ENCODE assay signal across 7 mouse cellular contexts in the genomic region with DNA sequence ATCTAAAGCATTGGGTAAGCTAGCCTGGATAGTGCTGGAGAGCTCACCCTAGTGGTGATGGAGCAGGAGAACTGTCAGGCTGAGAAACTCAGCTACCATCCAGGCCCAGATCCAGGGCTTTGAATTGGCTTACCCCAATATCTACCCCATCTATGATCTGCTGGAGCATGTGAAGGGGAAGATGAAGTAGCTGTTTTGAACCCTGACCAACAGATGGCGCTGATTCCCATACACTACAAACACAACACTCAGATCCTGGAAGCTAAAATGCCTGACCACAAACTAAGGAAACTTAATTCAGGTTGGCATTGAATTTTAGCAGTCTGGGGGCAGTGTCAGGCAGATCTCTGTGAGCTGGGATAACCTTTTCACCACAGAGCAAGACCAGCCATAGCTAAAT. TPM values are rescaled to one million over a fixed set of nuclear protein-coding genes. Genes with fewer than 3 reads are reported as not detected.
DNase-seq lines count a peak whose midpoint lies in the region; ATAC-seq and TF ChIP-seq lines count a peak whose summit lies in the region.

No protein-coding gene starts in this region.

- 17% methylated on average over 1 of the region's 1 CpGs for WGBS in hindbrain, postnatal 0 days
- 18% methylated on average over 1 of the region's 1 CpGs for WGBS in hindbrain, embryonic 12.5 days
- 10% methylated on average over 1 of the region's 1 CpGs for WGBS in lung, adult 2 months

- TF ChIP-seq POLR2A in lung, adult 2 months (IDR thresholded peaks at IDR 0.05; ENCODE audit: borderline replicate concordance, extremely low read depth, low read depth, low read length) = no peak

- no peaks in the 10 kb centered on the region for H3K36me3 ChIP-seq in hindbrain, postnatal 0 days (ENCODE audit: insufficient read depth, low read length)
- H3K36me3 ChIP-seq in hindbrain, embryonic 12.5 days = no peaks in the 10 kb centered on the region

- H3K4me2 ChIP-seq in hindbrain, postnatal 0 days (ENCODE audit: low read depth, low read length) = no peak overlapping the region
- no peak overlapping the region for H3K4me2 ChIP-seq in hindbrain, embryonic 12.5 days (replicated peaks)

- no peak overlapping the region for H3K4me3 ChIP-seq in hindbrain, postnatal 0 days (ENCODE audit: low read length)
- H3K4me3 ChIP-seq in hindbrain, embryonic 12.5 days = no peak overlapping the region
- H3K4me3 ChIP-seq in lung, adult 2 months (replicated peaks; ENCODE audit: extremely low read depth, low read depth, low read length) = no peak overlapping the region

- H3K9me3 ChIP-seq in hindbrain, postnatal 0 days (ENCODE audit: low read length) = no peaks in the 10 kb centered on the region
- no peaks in the 10 kb centered on the region; the same call in 1 of the 2 replicates for H3K9me3 ChIP-seq in hindbrain, embryonic 12.5 days (replicated peaks)

- TF ChIP-seq CTCF in hindbrain, postnatal 0 days (IDR thresholded peaks at IDR 0.05; ENCODE audit: low read depth) = peak; percentile 51
- 0 out of 2 replicates have a peak, but pooled peaks have one; percentile 1 for TF ChIP-seq CTCF in lung, adult 2 months (IDR thresholded peaks at IDR 0.05; ENCODE audit: insufficient read depth, low read length)

- DNase-seq in hindbrain, postnatal 0 days (ENCODE audit: low spot score) = peak; percentile 15
- DNase-seq in CD4-positive, CD25-positive, alpha-beta regulatory T cell, adult 2 months (ENCODE audit: low read depth, low spot score) = peak; percentile 80
- DNase-seq in MEL-GATA-1-ER (ENCODE audit: extremely low read depth, low read depth) = peak; percentile 53
- DNase-seq in lung, adult 2 months = peak; percentile 32
- DNase-seq in thymus, postnatal 4 days = peak; percentile 74

- H3K4me1 ChIP-seq in hindbrain, postnatal 0 days (ENCODE audit: insufficient read depth, low read length) = no peaks in the 10 kb centered on the region
- no peaks in the 10 kb centered on the region for H3K4me1 ChIP-seq in hindbrain, embryonic 12.5 days
- H3K4me1 ChIP-seq in lung, adult 2 months (ENCODE audit: control insufficient read depth, insufficient read depth, low read length) = no peaks in the 10 kb centered on the region

- H3K27ac ChIP-seq in hindbrain, postnatal 0 days = no peak overlapping the region
- no peak overlapping the region for H3K27ac ChIP-seq in hindbrain, embryonic 12.5 days

- H3K27me3 ChIP-seq in hindbrain, postnatal 0 days (ENCODE audit: insufficient read depth, low read length) = no peaks in the 10 kb centered on the region
- H3K27me3 ChIP-seq in hindbrain, embryonic 12.5 days = no peaks in the 10 kb centered on the region

- H3K9ac ChIP-seq in hindbrain, postnatal 0 days (replicated peaks; ENCODE audit: low read length) = no peak overlapping the region
- no peak overlapping the region for H3K9ac ChIP-seq in hindbrain, embryonic 12.5 days

- no peak for ATAC-seq in hindbrain, postnatal 0 days
- no peak for ATAC-seq in hindbrain, embryonic 12.5 days (ENCODE audit: low FRiP score)
- 0 out of 2 replicates have a peak, but pooled peaks have one; percentile 34 for ATAC-seq in erythroid progenitor cell, adult 5-6 weeks (replicated peaks; ENCODE audit: low FRiP score, poor library complexity, severe bottlenecking)

RNA-seq across cellular contexts. Expression of a gene that starts 8.9 kb away (rescaled TPM):
- total RNA-seq in hindbrain, postnatal 0 days (2014; rRNA removed) = 25.9 and 31.8 TPM in 2 replicates
- polyA plus RNA-seq in hindbrain, postnatal 0 days (2015; fragmentation: Nextera tagmentation; extraction: Ambion mirVana) = 28.9 and 29.9 TPM in 2 replicates
- polyA plus RNA-seq in hindbrain, embryonic 12.5 days (2016; fragmentation: Nextera tagmentation; extraction: Ambion mirVana) = 23.8 and 28.5 TPM in 2 replicates
- total RNA-seq in erythroid progenitor cell, adult 5-6 weeks (2015; ENCODE audit: low replicate concordance) = 3.4 and 7.2 TPM in 2 replicates
- 9.1 and 11.8 TPM in 2 replicates for total RNA-seq in erythroid progenitor cell, adult 5-6 weeks (2017; ENCODE audit: low replicate concordance)
- polyA plus RNA-seq in lung, adult 2 months (2012; rRNA removed) = 4.3 and 5.9 TPM in 2 replicates

Comparison
In these comparisons a context has a peak if more than half of its experiments do, and no peak if none do; other contexts are left out.
1. DNase-seq: peak in every context shown above with its lines; median percentile 80 in CD4-positive, CD25-positive, alpha-beta regulatory T cell, adult 2 months; 74 in thymus, postnatal 4 days; 53 in MEL-GATA-1-ER; 32 in lung, adult 2 months; 15 in hindbrain, postnatal 0 days.